Mouse (Mus musculus): ENCODE results near the gene Nudt15.
A peak's percentile ranks its signal among the peaks of the same experiment; 100 is the strongest.

Gene Nudt15

DNA sequence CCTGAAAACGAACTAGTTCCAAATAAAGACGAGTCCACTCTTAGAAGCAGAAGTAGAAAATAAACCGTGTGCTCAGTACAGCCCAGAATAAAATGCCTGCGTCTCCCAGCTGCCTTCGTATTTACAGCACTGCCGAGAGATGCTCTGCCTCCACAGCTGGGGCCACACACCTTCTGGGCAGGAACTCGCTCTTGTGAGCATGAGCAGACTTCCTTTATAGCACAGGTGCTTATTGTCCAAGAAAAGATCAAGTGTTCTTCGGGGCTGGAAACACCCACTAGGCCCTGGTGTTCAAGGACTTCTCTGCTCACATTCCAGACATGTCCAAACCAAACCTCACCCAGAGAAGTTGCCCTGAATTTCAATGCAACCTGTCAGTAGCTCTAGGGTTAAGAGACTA lies 77.4 kb downstream of the Nudt15 start:
- no peak for DNase-seq

DNA sequence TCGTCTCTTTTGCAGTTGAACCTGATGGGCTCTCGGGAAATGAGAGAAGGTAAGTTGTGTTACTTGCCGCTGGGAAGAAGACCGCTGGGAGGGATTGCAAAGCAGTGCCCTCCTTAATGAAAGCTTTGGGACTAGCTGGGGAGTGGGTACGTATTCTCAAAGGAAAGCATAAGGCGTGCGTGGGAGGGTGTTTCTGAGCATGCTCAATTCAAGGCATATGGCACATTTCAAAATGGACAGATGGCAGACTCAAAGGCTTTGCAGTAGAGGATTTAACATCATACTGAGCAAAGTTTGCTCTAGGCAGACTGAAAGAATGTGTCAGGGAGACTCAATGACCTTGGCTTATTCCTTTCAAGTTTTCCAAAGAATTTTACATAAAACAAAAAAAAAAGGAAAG lies 78.5 kb downstream of the Nudt15 start:
- DNase-seq = peak; percentile 70 to 77

Data from cerebellum, postnatal 10 days (tissue).